Mouse (Mus musculus) C2C12 (cell line): Measurements from ENCODE around the gene Cacna2d1. TPM values are rescaled to one million over a fixed set of nuclear protein-coding genes. Genes with fewer than 3 reads are reported as not detected.

Experiments
- H3K27me3 ChIP-seq: one replicate; pipeline ENCODE4 v1.6.1; 2011; ENCODE audit not compliant: control insufficient read depth, insufficient read depth, insufficient read length
- H3K36me3 ChIP-seq: one replicate; pipeline ENCODE4 v1.6.1; 2011; ENCODE audit not compliant: control insufficient read depth, insufficient read depth
- H3K4me3 ChIP-seq: one replicate; pipeline ENCODE4 v1.5.1; 2011; ENCODE audit warnings: mild to moderate bottlenecking, control low read depth; ENCODE audit not compliant: poor library complexity, insufficient read depth, severe bottlenecking
- H3K79me2 ChIP-seq: one replicate; pipeline ENCODE4 v1.6.1; 2011; ENCODE audit not compliant: control insufficient read depth, insufficient read depth
- H3K79me3 ChIP-seq: one replicate; pipeline ENCODE4 v1.6.1; 2011; ENCODE audit warnings: low read depth, control low read depth
- H3ac ChIP-seq: one replicate; pipeline ENCODE3; 2011; ENCODE audit warnings: low read depth; ENCODE audit not compliant: control insufficient read depth, insufficient read length
- CEBPB ChIP-seq: IDR thresholded peaks from one replicate; pipeline ENCODE4 v1.6.1; 2011; ENCODE audit warnings: low read depth, mild to moderate bottlenecking, control low read depth, moderate library complexity
- CTCF ChIP-seq: IDR thresholded peaks from one replicate; pipeline ENCODE4 v1.5.1; 2011; ENCODE audit not compliant: control insufficient read depth, insufficient read depth, insufficient read length
- FOSL1 ChIP-seq: IDR thresholded peaks from one replicate; pipeline ENCODE4 v1.8.0; 2011; ENCODE audit warnings: mild to moderate bottlenecking, low read length; ENCODE audit not compliant: poor library complexity, insufficient read depth, severe bottlenecking
- MAX ChIP-seq: IDR thresholded peaks from one replicate; pipeline ENCODE4 v1.6.1; 2011; ENCODE audit warnings: mild to moderate bottlenecking, control low read depth
- MYOD1 ChIP-seq: IDR thresholded peaks from one replicate; pipeline ENCODE4 v1.6.1; 2011; ENCODE audit warnings: low read depth; ENCODE audit not compliant: control insufficient read depth, insufficient read length
- MYOG ChIP-seq: IDR thresholded peaks from one replicate; pipeline ENCODE4 v1.6.1; 2011; ENCODE audit not compliant: control insufficient read depth, insufficient read length; ENCODE audit errors: extremely low read depth
- USF1 ChIP-seq: IDR thresholded peaks from one replicate; pipeline ENCODE4 v1.6.1; 2011; ENCODE audit warnings: low read depth, mild to moderate bottlenecking, control low read depth, moderate library complexity
- polyA plus RNA-seq: library from polyadenylated mRNA; unstranded; fragments of >200 nt; fragmentation: generic; extraction: Trizol; gene quantifications from one replicate; pipeline ENCODE4 v1.2.1, GENCODE M21; 2012; ENCODE audit warnings: missing spikeins

The Cacna2d1 gene
- polyA plus RNA-seq, 1 experiment = 20.4 TPM

DNA sequence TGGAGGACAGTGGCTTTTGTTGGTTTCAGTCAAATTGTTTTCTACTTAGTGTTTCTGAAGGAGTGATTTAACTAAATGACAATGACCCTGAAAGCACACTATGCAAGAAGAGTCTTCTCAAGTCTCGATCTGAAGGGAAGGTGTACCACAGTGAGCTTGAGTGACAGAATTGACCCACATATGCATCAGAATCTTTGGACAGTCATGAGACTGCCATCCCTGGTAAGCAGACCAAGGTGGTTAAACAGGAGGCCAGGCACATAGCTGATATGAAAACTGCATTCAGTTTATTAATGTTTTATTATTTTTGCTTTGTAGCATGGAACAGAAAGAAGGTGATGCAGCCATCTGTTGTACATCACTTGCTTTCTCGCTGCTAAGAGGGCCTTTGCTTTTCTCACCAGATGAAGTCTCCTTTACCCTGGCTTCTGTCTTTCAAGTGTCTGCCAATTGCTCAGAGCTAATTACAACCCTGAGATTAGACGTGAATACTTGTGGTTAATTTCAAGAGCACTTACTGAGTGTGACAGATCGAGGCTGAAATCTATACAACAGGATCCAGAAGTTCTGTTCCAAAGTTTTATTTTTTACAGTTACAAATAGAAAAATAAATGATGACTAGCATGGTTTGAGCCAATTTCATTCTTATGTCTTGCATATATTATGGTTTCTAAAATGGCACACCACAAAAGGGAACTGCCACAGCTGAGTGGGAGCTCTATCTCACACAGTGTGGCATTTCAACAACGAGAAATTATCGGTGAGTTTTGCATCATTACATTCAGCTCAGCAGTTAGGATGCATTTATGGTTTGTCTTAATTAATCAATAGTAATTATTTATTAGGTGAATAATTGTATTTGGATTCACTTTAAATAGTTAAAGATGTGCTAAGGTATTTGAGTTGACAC, 221.1 kb downstream of the Cacna2d1 start:
- H3K79me2 ChIP-seq = no peaks in the 10 kb centered on the region

DNA sequence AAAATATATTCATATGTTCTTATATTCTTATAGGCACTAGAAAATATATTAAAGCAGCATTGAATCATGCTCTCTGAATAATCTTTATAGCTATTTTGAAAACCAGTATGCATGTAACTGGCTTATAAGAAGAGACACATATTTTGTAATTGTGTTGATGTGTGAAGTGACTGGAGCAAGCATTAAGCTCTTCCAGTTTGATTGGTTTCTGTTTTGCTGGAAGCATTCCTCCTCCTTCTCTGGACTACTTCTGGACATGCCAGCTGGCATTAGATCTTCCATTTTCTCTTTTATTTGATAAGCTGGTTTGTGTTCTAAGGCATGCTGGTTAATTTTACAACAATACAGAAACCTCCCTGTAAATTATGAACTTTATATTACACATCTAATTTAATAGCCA, 228.8 kb downstream of the Cacna2d1 start:
- Histone ChIP-seq H3K27me3 (no peaks in the 10 kb centered on the region), H3K79me3 (no peaks in the 10 kb centered on the region), H3ac (no peak overlapping the region), H3K36me3 (no peaks in the 10 kb centered on the region), H3K4me3 (no peak overlapping the region), H3K79me2 (no peaks in the 10 kb centered on the region)
- TF ChIP-seq MYOG = no peak
- no peak for TF ChIP-seq CTCF
- TF ChIP-seq MYOD1 = no peak
- no peak for TF ChIP-seq CEBPB
- TF ChIP-seq USF1 = no peak
- no peak for TF ChIP-seq MAX
- no peak for TF ChIP-seq FOSL1

More for the DNA sequence above, 221.1 kb downstream of the Cacna2d1 start:
- H3ac ChIP-seq = no peak overlapping the region
- H3K27me3 ChIP-seq = no peaks in the 10 kb centered on the region
- H3K4me3 ChIP-seq = no peak overlapping the region
- TF ChIP-seq MAX (no peak), MYOG (no peak), CEBPB (no peak), FOSL1 (no peak), CTCF (no peak), MYOD1 (no peak), USF1 (no peak)
- no peaks in the 10 kb centered on the region for H3K36me3 ChIP-seq
- no peaks in the 10 kb centered on the region for H3K79me3 ChIP-seq

DNA sequence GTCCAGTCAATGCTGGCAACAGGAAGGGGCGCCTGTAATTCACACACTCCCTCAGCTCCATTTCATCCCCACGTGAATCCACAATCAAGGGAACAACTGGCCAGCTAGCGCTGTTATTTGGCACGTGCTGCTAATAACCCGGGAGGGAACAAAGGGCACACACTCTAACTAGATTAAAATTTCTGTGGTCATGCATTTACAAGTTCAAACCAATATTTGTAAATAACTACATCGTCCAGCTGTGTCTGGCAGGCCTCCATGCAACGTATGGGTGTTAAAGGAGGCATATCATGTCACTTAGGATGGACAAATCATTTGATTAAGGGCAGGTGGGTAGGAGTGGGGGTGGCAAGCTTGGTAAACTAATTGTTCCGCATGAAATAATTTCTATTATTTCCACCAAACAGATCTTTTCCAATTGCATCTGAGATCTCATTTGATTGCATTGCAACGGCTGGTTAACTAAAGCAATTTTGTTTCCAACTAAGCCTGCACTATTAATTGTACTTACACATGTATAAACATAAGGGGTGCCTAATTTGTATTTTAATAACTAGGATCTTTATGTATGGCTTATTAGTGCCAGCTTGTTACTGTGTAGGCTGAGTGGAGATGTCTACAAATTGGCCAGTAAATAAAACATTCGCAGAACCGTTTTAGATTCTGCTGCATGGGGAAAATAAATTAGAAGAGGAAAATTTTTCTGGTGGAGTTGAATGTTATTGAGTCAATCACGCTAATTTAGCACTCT, 231.8 kb downstream of the Cacna2d1 start:
- H3K4me3 ChIP-seq = no peak overlapping the region
- TF ChIP-seq USF1 (no peak), MAX (no peak), MYOG (no peak), MYOD1 (no peak), FOSL1 (no peak), CEBPB (no peak), CTCF (no peak)
- no peaks in the 10 kb centered on the region for H3K79me3 ChIP-seq
- H3ac ChIP-seq = no peak overlapping the region
- no peaks in the 10 kb centered on the region for H3K79me2 ChIP-seq
- no peaks in the 10 kb centered on the region for H3K36me3 ChIP-seq
- no peaks in the 10 kb centered on the region for H3K27me3 ChIP-seq

DNA sequence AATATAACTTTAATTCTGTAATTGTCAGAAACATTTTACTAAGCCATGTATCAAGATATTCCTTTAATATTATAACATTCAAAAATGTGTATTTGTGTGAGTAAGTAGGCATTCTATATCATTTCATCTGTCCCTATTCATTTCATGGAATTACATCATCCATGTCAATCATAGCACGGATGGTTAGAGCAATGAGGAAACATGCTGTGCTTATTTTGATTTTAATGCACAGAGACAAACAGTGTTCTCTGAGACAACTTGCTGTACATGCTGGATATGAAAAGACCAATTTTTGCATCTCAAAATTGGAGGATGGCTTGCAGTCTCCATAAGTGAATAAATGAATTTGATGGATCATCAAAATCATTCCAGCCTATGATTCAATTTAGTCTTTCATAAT, 232.4 kb downstream of the Cacna2d1 start:
- no peak for TF ChIP-seq CTCF
- TF ChIP-seq USF1 = no peak
- no peaks in the 10 kb centered on the region for H3K36me3 ChIP-seq
- H3K27me3 ChIP-seq = no peaks in the 10 kb centered on the region
- H3K4me3 ChIP-seq = no peak overlapping the region
- no peaks in the 10 kb centered on the region for H3K79me3 ChIP-seq
- H3K79me2 ChIP-seq = no peaks in the 10 kb centered on the region
- no peak overlapping the region for H3ac ChIP-seq

DNA sequence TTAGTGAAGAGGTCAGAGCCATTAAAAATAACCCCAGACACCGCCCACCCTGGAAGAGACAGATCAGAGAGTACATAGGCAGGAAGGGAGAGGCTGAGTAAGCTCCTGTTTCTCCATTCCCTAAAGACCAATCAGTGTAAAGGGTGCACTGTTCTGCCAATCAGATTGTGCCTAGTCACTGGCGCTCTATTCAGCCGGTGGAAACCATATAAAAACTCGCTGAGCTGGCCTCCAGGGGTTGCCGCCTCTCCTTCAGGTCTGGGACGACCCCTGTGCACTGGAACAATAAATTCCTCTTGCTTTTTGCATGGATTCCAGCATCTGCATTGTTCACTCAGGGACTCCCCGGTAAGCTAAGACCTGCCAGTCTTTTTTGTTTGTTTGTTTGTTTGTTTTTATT, 246.6 kb downstream of the Cacna2d1 start:
- no peak for TF ChIP-seq USF1
- TF ChIP-seq MAX = no peak
- no peak for TF ChIP-seq MYOD1
- TF ChIP-seq CEBPB = no peak
- TF ChIP-seq CTCF = no peak
- no peak for TF ChIP-seq MYOG
- TF ChIP-seq FOSL1 = no peak
- Histone ChIP-seq H3K36me3 (peaks cover under 1% of the 10 kb centered on the region), H3ac (no peak overlapping the region), H3K79me2 (no peaks in the 10 kb centered on the region), H3K4me3 (no peak overlapping the region), H3K27me3 (no peaks in the 10 kb centered on the region), H3K79me3 (no peaks in the 10 kb centered on the region)
